Mouse (Mus musculus): ENCODE results near the gene Zkscan5.

DNA sequence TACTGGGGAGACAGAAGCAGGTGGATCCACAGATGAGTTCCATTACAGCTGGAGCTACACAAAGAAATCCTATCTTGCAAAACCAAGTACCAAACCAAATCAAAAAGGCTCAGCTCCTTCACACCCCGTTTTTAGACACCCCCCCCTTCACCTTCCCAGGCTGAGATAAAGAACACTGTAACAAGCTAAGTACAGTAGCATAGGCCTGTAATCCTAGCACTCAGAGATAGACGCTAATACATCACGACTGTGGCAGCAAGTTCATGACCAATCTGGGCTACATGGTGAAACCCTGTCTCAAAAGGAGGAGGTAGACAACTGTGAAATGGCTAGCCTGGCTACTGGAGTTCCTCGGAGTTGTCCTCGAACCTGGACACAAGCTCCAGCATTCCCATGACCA lies 14.0 kb upstream of the Zkscan5 start:
- TF ChIP-seq CTCF (IDR thresholded peaks at IDR 0.05; ENCODE audit: low read depth) (no peak), EP300 (IDR thresholded peaks at IDR 0.05; ENCODE audit: low read depth) (no peak)
